Mouse (Mus musculus) heart, embryonic 10.5 days (tissue): Measurements from ENCODE around the gene Josd2. TPM values are rescaled to one million over a fixed set of nuclear protein-coding genes. Genes with fewer than 3 reads are reported as not detected.

Experiments used
- DNase-seq: peaks from one replicate; pipeline ENCODE4 v3.0.0-alpha.2; 2017; ENCODE audit warnings: low spot score
- H3K27ac ChIP-seq: fragments of 300-500 bp; sonication (generic); 2 replicates; pipeline ENCODE4 v1.5.1; 2016; ENCODE audit warnings: mild to moderate bottlenecking
- H3K27me3 ChIP-seq: fragments of 300-500 bp; sonication (generic); 2 replicates; pipeline ENCODE4 v1.6.1; 2016; ENCODE audit warnings: mild to moderate bottlenecking; ENCODE audit not compliant: poor library complexity, insufficient read depth, severe bottlenecking
- H3K36me3 ChIP-seq: fragments of 300-500 bp; sonication (generic); 2 replicates; pipeline ENCODE4 v1.6.1; 2016; ENCODE audit warnings: mild to moderate bottlenecking, moderate library complexity
- H3K4me1 ChIP-seq: fragments of 300-500 bp; sonication (generic); 2 replicates; pipeline ENCODE4 v1.6.1; 2016; ENCODE audit warnings: mild to moderate bottlenecking
- H3K4me3 ChIP-seq: fragments of 300-500 bp; sonication (generic); 2 replicates; pipeline ENCODE4 v1.5.1; 2016; ENCODE audit warnings: mild to moderate bottlenecking, moderate library complexity
- H3K9me3 ChIP-seq: fragments of 300-500 bp; sonication (generic); 2 replicates; pipeline ENCODE4 v1.6.1; 2016; ENCODE audit warnings: mild to moderate bottlenecking, moderate library complexity
- WGBS: fragments of 180-500 bp; shearing (Covaris S2); methylation state at CpG from one replicate; pipeline ENCODE4 v1.1.7; 2016; 5-methylcytosine and 5-hydroxymethylcytosine counted together
- polyA plus RNA-seq: library from polyadenylated mRNA; unstranded; fragments of >200 nt; fragmentation: Nextera tagmentation; extraction: Ambion mirVana; gene quantifications from 2 replicates; pipeline ENCODE4 v1.2.1, GENCODE M21; 2016

Josd2 gene
- polyA plus RNA-seq, 1 experiment from 2014 or later, result 158 TPM

GRCm38 (mm10) chr7:44485572-44486195 is 17.9 kb downstream of the Josd2 start:
- WGBS, result 67% methylated on average over 6 of the region's 7 CpGs
- DNase-seq, result no peak
- H3K36me3 ChIP-seq, result peaks cover 39% of the 10 kb centered on the region
- H3K4me3 ChIP-seq, result no peak overlapping the region
- peaks cover 10% of the 10 kb centered on the region; the same call in 1 of the 2 replicates for H3K27me3 ChIP-seq
- H3K9me3 ChIP-seq, result no peaks in the 10 kb centered on the region
- no peak overlapping the region for H3K27ac ChIP-seq
- peaks cover 24% of the 10 kb centered on the region for H3K4me1 ChIP-seq

- Histone ChIP-seq H3K27me3 (no peaks in the 10 kb centered on the region), H3K27ac (peak overlapping the region; percentile 17), H3K4me3 (no peak overlapping the region), H3K9me3 (no peaks in the 10 kb centered on the region), H3K4me1 (peaks cover 22% of the 10 kb centered on the region), H3K36me3 (peaks cover 53% of the 10 kb centered on the region)
- WGBS, result 51% methylated on average over 13 of the region's 13 CpGs
- no peak for DNase-seq
Observed at GRCm38 (mm10) chr7:44486927-44487575, 19.3 kb downstream of the Josd2 start.

GRCm38 (mm10) chr7:44487936-44488335 is 20.2 kb downstream of the Josd2 start:
- 88% methylated on average over 7 of the region's 7 CpGs for WGBS
- Histone ChIP-seq H3K36me3 (peaks cover 62% of the 10 kb centered on the region), H3K4me1 (peaks cover 14% of the 10 kb centered on the region), H3K27ac (no peak overlapping the region), H3K27me3 (no peaks in the 10 kb centered on the region), H3K9me3 (no peaks in the 10 kb centered on the region), H3K4me3 (no peak overlapping the region)
- DNase-seq, result no peak

GRCm38 (mm10) chr7:44488545-44488944 is 20.8 kb downstream of the Josd2 start:
- H3K36me3 ChIP-seq, result peaks cover 67% of the 10 kb centered on the region

GRCm38 (mm10) chr7:44490281-44490680 is 22.5 kb downstream of the Josd2 start:
- peaks cover 13% of the 10 kb centered on the region for H3K4me1 ChIP-seq

More at GRCm38 (mm10) chr7:44488545-44488944, 20.8 kb downstream of the Josd2 start:
- Histone ChIP-seq H3K9me3 (no peaks in the 10 kb centered on the region), H3K27me3 (no peaks in the 10 kb centered on the region), H3K4me3 (no peak overlapping the region), H3K27ac (no peak overlapping the region), H3K4me1 (peaks cover 14% of the 10 kb centered on the region)
- no peak for DNase-seq
- WGBS, result 95% methylated on average over 8 of the region's 8 CpGs

GRCm38 (mm10) chr7:44491391-44491790 is 23.6 kb downstream of the Josd2 start:
- Histone ChIP-seq H3K4me1 (peaks cover 18% of the 10 kb centered on the region), H3K9me3 (no peaks in the 10 kb centered on the region), H3K36me3 (peaks cover 57% of the 10 kb centered on the region), H3K27ac (no peak overlapping the region), H3K4me3 (no peak overlapping the region), H3K27me3 (no peaks in the 10 kb centered on the region)
- WGBS, result 91% methylated on average over 5 of the region's 5 CpGs
- peak; percentile 64 for DNase-seq

More at GRCm38 (mm10) chr7:44490281-44490680, 22.5 kb downstream of the Josd2 start:
- Histone ChIP-seq H3K36me3 (peaks cover 67% of the 10 kb centered on the region), H3K27me3 (no peaks in the 10 kb centered on the region), H3K4me3 (no peak overlapping the region), H3K27ac (no peak overlapping the region), H3K9me3 (no peaks in the 10 kb centered on the region)
- WGBS, result 94% methylated on average over 4 of the region's 4 CpGs
- peak; percentile 74 for DNase-seq

GRCm38 (mm10) chr7:44492166-44492826 is 24.5 kb downstream of the Josd2 start:
- no peaks in the 10 kb centered on the region for H3K9me3 ChIP-seq
- peaks cover 13% of the 10 kb centered on the region; the same call in 1 of the 2 replicates for H3K4me1 ChIP-seq
- no peak overlapping the region for H3K4me3 ChIP-seq
- peak; percentile 72 for DNase-seq
- peaks cover 57% of the 10 kb centered on the region for H3K36me3 ChIP-seq
- 92% methylated on average over 21 of the region's 21 CpGs for WGBS
- H3K27me3 ChIP-seq, result no peaks in the 10 kb centered on the region
- H3K27ac ChIP-seq, result no peak overlapping the region

GRCm38 (mm10) chr7:44494681-44495080 is 26.9 kb downstream of the Josd2 start:
- peaks cover 7% of the 10 kb centered on the region for H3K27me3 ChIP-seq
- DNase-seq, result no peak
- no peak overlapping the region for H3K27ac ChIP-seq
- peaks cover 48% of the 10 kb centered on the region for H3K36me3 ChIP-seq
- H3K4me1 ChIP-seq, result peaks cover 12% of the 10 kb centered on the region; the same call in 1 of the 2 replicates
- no peak overlapping the region for H3K4me3 ChIP-seq
- no peaks in the 10 kb centered on the region for H3K9me3 ChIP-seq
- WGBS, result 89% methylated on average over 12 of the region's 12 CpGs

GRCm38 (mm10) chr7:44495086-44495485 is 27.3 kb downstream of the Josd2 start:
- Histone ChIP-seq H3K4me1 (peaks cover 12% of the 10 kb centered on the region; the same call in 1 of the 2 replicates), H3K4me3 (peak overlapping the region; percentile 73), H3K27ac (no peak overlapping the region), H3K9me3 (no peaks in the 10 kb centered on the region), H3K36me3 (peaks cover 44% of the 10 kb centered on the region), H3K27me3 (peaks cover 11% of the 10 kb centered on the region)
- DNase-seq, result no peak
- 86% methylated on average over 7 of the region's 7 CpGs for WGBS

GRCm38 (mm10) chr7:44495992-44496770 is 28.4 kb downstream of the Josd2 start, which contains the start of the genes Emc10 and Fam71e1:
TSS of gene Emc10 (minus strand) at chr7:44496529.
TSS of gene Fam71e1 (plus strand) at chr7:44496581.
- Histone ChIP-seq H3K27me3 (peaks cover 22% of the 10 kb centered on the region), H3K36me3 (peaks cover 33% of the 10 kb centered on the region), H3K27ac (peak within 1 kb of the TSS; percentile 98), H3K9me3 (no peaks in the 10 kb centered on the region), H3K4me3 (peak within 1 kb of the TSS; percentile 73), H3K4me1 (peaks cover 12% of the 10 kb centered on the region; the same call in 1 of the 2 replicates)
- under 1% methylated on average over 58 of the region's 58 CpGs for WGBS
- DNase-seq, result peak; percentile 99

- H3K9me3 ChIP-seq, result no peaks in the 10 kb centered on the region
- peaks cover 23% of the 10 kb centered on the region for H3K27me3 ChIP-seq
- WGBS, result under 1% methylated on average over 23 of the region's 26 CpGs
- H3K4me1 ChIP-seq, result peaks cover 12% of the 10 kb centered on the region; the same call in 1 of the 2 replicates
- H3K36me3 ChIP-seq, result peaks cover 27% of the 10 kb centered on the region
- peak overlapping the region; percentile 73 for H3K4me3 ChIP-seq
- H3K27ac ChIP-seq, result peak overlapping the region; percentile 98
- DNase-seq, result no peak
Observed at GRCm38 (mm10) chr7:44496771-44497109, 29.0 kb downstream of the Josd2 start.

- Histone ChIP-seq H3K4me1 (peaks cover 12% of the 10 kb centered on the region; the same call in 1 of the 2 replicates), H3K4me3 (peak overlapping the region; percentile 73), H3K27me3 (peaks cover 23% of the 10 kb centered on the region), H3K9me3 (no peaks in the 10 kb centered on the region), H3K36me3 (peaks cover 20% of the 10 kb centered on the region), H3K27ac (peak overlapping the region; percentile 98)
- no peak for DNase-seq
- 82% methylated on average over 10 of the region's 10 CpGs for WGBS
Observed at GRCm38 (mm10) chr7:44497361-44498055, 29.7 kb downstream of the Josd2 start.
